Mouse (Mus musculus) spleen, adult 10 weeks (tissue): ENCODE results near the gene Rsrc2. TPM values are rescaled to one million over a fixed set of nuclear protein-coding genes. Genes with fewer than 3 reads are reported as not detected.

Experiments used
- polyA plus RNA-seq: library from polyadenylated mRNA; stranded (reverse); fragments of 350-450 nt; fragmentation: Illumina TruSeq; extraction: RNeasy Lipid Tissue Mini Kit (QIAGEN cat#74804); gene quantifications from one replicate; pipeline ENCODE4 v1.2.3, GENCODE M21; 2015; ENCODE audit warnings: low replicate concordance; ENCODE audit not compliant: insufficient read depth

The Rsrc2 gene
- polyA plus RNA-seq = 274 TPM

DNA sequence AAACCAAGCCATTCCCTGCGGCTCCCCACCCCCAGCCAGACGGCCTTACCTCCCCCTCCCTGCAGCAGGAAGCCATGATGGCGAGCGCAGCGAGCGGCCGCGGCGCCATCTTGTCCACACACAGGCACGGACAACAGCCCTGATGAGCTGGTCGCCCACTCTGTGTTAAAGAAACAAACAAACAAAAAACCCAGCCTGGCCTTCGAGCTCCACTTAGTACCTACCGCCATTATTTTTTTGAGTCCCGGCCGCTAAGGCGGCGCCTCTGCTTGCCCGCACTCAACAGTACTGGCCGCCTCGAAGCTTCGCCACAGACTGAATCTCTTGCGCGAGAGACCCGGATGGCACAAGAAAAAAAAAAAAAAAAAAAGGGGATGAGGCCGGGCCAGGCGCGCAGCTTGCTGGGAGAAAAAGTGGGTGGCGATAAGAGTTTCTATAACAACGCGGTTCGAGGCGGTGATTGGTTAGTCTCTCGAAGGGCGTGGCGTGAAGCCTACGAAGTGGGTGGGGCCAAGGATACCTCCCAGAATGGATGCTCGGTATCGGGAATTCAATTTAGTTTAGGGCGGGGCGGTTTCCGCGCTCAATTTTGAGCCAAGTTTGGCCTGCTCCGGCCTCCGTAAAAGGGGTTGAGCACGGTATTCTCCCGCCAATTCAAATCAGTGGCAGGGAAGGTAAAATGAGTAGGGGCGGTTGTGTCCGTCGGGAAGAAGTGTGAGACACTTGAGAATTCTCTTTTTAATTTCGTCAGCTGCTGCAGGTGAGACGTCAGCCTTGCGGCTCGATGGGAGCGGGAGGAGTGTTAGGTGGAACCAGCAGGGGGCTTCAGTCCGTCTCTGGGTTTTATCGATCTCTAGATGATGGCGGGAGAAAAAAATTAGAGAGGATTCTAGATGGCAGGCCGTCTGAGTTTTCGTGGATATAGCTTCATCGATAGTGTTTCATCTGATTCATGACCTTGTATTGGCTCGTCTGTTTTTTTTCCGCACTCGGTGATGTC lies at the start of gene Rsrc2, which contains the start of gene Kntc1:
Rsrc2 (minus strand) TSS at position 350 of the 1,000 bp plus-strand sequence.
Kntc1 (plus strand) TSS at position 652 of the 1,000 bp plus-strand sequence.

DNA sequence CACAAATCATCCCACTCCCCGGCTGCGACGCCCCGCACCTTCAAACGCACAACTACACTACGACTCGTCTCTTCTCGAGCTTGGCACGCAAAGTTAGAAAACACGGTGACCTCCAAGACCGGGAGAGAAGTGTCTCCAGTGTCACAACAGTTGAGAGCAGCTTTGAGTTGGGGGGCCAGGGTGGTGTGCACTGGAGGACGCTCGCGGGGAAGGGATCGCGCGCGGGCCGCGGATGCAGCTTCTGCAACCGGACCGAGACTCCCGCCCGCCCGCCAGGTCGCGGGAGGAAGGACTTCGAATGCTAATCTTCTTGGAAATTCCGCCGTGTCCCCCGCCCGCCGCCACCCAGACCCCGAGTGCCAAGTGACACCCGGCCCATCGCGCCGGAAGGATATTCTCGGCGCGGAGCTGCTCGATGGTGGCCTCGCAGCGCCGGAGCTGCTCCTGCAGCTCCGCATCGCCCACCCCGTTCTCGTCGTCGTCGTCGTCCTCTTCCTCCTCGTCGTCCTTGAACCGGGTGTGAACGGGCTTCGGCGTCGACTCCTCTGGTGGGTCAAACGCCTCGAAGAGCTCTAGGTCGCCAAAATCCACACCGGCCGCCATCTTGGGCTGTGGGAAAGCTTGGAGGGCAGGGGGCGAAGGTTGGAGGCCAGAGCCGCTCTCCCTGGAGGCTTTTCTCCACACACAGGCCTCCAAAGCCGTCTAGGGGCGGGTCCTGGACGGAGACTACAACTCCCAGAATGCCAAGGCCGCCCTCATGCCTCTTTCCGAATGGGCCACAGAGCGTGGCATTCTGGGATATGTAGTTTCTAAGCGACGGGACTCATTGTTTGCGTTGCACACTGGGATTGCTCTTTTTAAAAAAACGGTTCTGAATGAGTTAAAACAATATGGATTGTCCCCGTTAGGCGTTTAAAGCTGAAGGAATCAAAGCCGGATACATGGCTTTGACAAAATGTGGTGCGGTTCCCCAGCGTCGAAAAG lies 28.6 kb downstream of the Rsrc2 start, which contains the start of gene Zcchc8:
Zcchc8 (minus strand) TSS at position 773 of the 984 bp plus-strand sequence.

DNA sequence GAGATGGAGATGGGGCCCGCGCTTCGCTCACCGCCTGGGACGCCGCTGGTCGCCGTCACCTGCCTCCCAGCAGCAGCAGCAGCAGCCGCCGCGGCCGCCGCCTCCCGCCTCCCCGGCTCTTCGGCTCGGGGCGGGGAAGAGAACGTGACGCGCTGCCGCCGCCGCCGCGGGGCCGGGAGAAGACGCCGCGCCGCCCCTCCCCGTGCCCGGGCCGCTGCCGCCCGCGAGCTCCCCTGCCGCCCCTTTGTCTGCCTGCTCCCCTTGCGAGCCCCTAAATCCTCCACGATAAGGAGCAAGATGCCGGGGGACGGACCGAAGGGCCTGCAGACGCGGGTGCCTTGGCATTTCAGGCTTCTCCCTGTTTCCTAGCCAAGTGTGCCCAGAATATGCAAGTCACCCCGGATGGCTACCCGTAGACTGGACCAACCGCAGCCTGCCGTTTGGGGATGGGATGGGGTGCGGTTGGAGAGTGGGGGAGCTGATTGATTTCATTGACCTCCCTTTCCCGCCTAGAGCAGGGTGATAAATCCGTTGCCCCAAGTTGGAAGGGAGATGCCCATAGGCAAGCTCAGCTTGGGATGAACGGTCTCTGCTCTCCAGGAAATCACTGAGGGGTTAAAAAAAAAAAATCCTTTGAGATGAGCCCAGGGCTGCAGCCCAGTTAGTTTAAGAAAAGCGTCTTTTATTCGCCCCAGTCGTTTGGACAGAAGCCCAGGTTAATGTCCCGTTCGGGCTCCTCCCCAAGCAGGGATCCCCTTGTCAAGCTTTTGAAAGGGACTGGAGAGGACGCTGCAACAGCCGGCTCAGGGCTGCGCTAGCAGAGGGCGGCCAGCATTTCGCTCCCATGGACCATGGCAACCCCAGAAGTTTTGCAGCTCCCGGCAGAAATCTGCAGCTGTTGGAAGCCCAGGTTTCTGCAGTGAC lies 64.7 kb downstream of the Rsrc2 start, which contains the start of gene Clip1:
Clip1 (minus strand) TSS at position 398 of the 924 bp plus-strand sequence.

Other genes with a start within 250 kb of the Rsrc2 start
- not detected for gene B3gnt4, start 239.0 kb downstream of the Rsrc2 start, polyA plus RNA-seq
- gene Diablo, start 225.2 kb downstream of the Rsrc2 start, polyA plus RNA-seq = 92.0 TPM
- gene Gm49027, start 223.9 kb downstream of the Rsrc2 start, polyA plus RNA-seq = not detected
- gene Vps33a, start 176.4 kb downstream of the Rsrc2 start, polyA plus RNA-seq = 30.5 TPM
- 36.5 TPM for gene Clip1, start 64.8 kb downstream of the Rsrc2 start, polyA plus RNA-seq
- 87.5 TPM for gene Zcchc8, start 28.3 kb downstream of the Rsrc2 start, polyA plus RNA-seq
- gene Kntc1, start 302 bp upstream of the Rsrc2 start, polyA plus RNA-seq = 6.4 TPM
- 10.4 TPM for gene Hcar2, start 116.1 kb upstream of the Rsrc2 start, polyA plus RNA-seq
- 0.94 TPM for gene Hcar1, start 130.6 kb upstream of the Rsrc2 start, polyA plus RNA-seq
- gene Denr, start 157.8 kb upstream of the Rsrc2 start, polyA plus RNA-seq = 100 TPM
- 1.5 TPM for gene Gm43518, start 178.0 kb upstream of the Rsrc2 start, polyA plus RNA-seq
- 9.3 TPM for gene Ccdc62, start 181.3 kb upstream of the Rsrc2 start, polyA plus RNA-seq
- 31.3 TPM for gene Hip1r, start 224.2 kb upstream of the Rsrc2 start, polyA plus RNA-seq